Mouse (Mus musculus) hindbrain, embryonic 10.5 days (tissue): ENCODE measurements around the gene Prkn. TPM values are rescaled to one million over a fixed set of nuclear protein-coding genes. Genes with fewer than 3 reads are reported as not detected.

ENCODE experiments used
- DNase-seq: peaks from one replicate; pipeline ENCODE4 v3.0.0-alpha.2; 2017; ENCODE audit warnings: low spot score
- H3K27ac ChIP-seq: fragments of 300-500 bp; sonication (generic); 2 replicates; pipeline ENCODE4 v1.5.1; 2016; ENCODE audit warnings: mild to moderate bottlenecking, moderate library complexity
- H3K27me3 ChIP-seq: fragments of 300-500 bp; sonication (generic); 2 replicates; pipeline ENCODE4 v1.6.1; 2016; ENCODE audit warnings: mild to moderate bottlenecking; ENCODE audit not compliant: poor library complexity, insufficient read depth, severe bottlenecking
- H3K36me3 ChIP-seq: fragments of 300-500 bp; sonication (generic); 2 replicates; pipeline ENCODE4 v1.6.1; 2016; ENCODE audit warnings: mild to moderate bottlenecking, moderate library complexity
- H3K4me1 ChIP-seq: fragments of 300-500 bp; sonication (generic); replicated peaks from 2 replicates; pipeline ENCODE4 v1.6.1; 2016; ENCODE audit warnings: mild to moderate bottlenecking
- H3K4me3 ChIP-seq: fragments of 300-500 bp; sonication (generic); 2 replicates; pipeline ENCODE4 v1.5.1; 2016; ENCODE audit warnings: mild to moderate bottlenecking, moderate library complexity
- H3K9me3 ChIP-seq: fragments of 300-500 bp; sonication (generic); 2 replicates; pipeline ENCODE4 v1.6.1; 2016; ENCODE audit warnings: mild to moderate bottlenecking, moderate library complexity
- WGBS: fragments of 180-500 bp; shearing (Covaris S2); methylation state at CpG from one replicate; pipeline ENCODE4 v1.1.7; 2016; 5-methylcytosine and 5-hydroxymethylcytosine counted together
- polyA plus RNA-seq: library from polyadenylated mRNA; unstranded; fragments of >200 nt; fragmentation: Nextera tagmentation; extraction: Ambion mirVana; gene quantifications from 2 replicates; pipeline ENCODE4 v1.2.1, GENCODE M21; 2016

The Prkn gene
- polyA plus RNA-seq, 1 experiment from 2014 or later = 1.2 TPM

DNA sequence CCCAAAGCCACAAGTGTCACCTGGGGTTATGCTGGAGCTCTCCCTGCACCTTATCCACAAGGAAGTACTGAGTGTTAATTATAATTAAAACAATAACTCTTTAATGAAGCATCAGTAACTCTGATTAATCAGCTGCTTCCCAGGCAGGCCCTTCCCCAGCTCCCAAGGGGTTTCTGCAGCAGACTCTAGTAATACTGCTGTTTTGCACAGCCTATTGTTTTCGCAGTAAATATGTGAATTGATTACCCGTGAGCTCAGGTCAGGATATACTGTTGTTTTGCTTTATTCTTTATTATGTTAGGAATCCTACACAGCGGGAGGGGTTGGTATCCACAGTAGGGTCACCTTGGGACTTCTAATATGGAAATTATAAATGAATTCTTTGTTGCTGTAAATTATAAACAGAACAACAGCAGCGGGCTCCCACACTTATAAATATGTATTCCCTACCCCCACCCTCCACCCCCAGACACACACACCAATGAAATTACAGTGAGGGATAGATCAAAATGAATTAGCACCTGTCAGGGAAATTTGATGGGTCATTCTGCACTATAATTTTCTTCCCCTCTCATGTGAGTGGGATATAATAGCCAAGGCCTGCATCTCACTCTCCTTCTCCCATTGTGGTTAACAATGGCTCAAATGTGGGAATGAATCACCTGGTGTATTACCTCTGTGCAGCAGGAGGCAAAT, 701.9 kb downstream of the Prkn start:
- Histone ChIP-seq H3K27ac (no peak overlapping the region), H3K4me1 (peaks cover 5% of the 10 kb centered on the region; the same call in 1 of the 2 replicates), H3K9me3 (no peaks in the 10 kb centered on the region), H3K4me3 (no peak overlapping the region), H3K27me3 (no peaks in the 10 kb centered on the region), H3K36me3 (no peaks in the 10 kb centered on the region)
- 79% methylated on average over 4 of the region's 4 CpGs for WGBS
- DNase-seq = no peak

DNA sequence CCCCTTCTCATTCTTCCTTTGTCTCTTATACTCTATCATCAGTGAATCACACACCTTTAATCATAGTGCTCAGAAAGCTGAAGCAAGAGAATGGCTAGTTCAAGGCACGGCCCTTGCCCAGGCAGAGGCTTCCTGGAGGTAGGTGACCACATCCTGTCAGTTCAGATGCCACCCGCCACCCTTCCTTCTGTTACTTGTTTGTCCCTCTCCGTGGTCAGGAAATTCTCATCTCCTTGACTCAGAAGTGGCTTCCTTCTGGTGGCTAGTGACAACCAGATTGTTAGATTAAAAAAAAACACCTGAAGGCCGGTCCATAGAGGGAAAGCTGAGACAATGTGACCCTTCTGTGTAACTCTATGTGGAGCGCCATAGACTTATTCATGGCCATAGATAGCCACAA, 710.4 kb downstream of the Prkn start:
- H3K36me3 ChIP-seq = no peaks in the 10 kb centered on the region
- 85% methylated on average over 5 of the region's 5 CpGs for WGBS
- no peaks in the 10 kb centered on the region for H3K4me1 ChIP-seq
- no peak overlapping the region for H3K27ac ChIP-seq
- no peak for DNase-seq
- H3K4me3 ChIP-seq = no peak overlapping the region
- no peaks in the 10 kb centered on the region for H3K27me3 ChIP-seq
- H3K9me3 ChIP-seq = no peaks in the 10 kb centered on the region

DNA sequence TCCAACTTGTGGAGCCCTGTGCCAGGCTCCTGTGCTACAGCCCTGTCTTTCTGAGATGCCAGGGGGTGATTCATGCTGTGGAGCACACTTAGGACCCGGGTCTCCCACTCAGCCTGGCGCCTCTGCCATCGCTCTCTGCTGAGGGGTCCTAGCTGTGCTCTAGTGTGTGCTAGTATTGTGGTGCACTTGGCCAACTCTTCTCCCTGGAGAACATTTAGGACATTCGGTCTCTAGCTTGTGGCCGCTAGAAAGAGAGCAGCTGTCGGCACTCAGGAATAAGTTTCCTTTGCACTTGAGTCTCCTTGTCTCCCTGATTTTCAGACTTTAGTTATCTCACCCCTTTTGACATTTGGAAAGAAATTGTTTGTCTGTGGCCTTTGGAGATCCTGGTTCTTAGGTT, 725.5 kb downstream of the Prkn start:
- 91% methylated on average over 6 of the region's 6 CpGs for WGBS
- no peaks in the 10 kb centered on the region for H3K36me3 ChIP-seq
- no peak for DNase-seq
- H3K4me3 ChIP-seq = no peak overlapping the region
- no peaks in the 10 kb centered on the region for H3K9me3 ChIP-seq
- H3K4me1 ChIP-seq = no peaks in the 10 kb centered on the region
- H3K27ac ChIP-seq = no peak overlapping the region
- H3K27me3 ChIP-seq = no peaks in the 10 kb centered on the region

DNA sequence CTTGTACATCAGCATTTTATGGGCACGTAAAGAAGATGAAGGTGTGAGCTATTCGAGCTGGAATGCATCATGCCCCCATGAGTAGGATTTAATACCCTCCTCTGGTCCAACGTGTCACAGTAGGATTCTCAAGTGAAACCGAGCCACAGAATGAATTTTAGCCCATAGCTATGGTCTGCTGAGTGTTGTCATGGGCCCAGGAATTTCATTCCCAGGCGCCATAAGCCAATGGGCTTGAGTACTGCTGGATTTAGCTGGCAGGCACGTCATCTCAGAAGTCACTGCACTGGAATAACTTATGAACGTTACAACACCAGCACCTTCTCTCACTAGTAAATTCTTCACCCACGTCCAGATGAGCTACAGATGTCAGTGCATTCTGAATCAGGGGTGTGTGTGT, 730.2 kb downstream of the Prkn start:
- H3K27ac ChIP-seq = no peak overlapping the region
- no peaks in the 10 kb centered on the region for H3K4me1 ChIP-seq
- H3K27me3 ChIP-seq = no peaks in the 10 kb centered on the region
- H3K4me3 ChIP-seq = no peak overlapping the region
- no peaks in the 10 kb centered on the region for H3K9me3 ChIP-seq
- 78% methylated on average over 8 of the region's 8 CpGs for WGBS
- H3K36me3 ChIP-seq = no peaks in the 10 kb centered on the region
- DNase-seq = no peak

DNA sequence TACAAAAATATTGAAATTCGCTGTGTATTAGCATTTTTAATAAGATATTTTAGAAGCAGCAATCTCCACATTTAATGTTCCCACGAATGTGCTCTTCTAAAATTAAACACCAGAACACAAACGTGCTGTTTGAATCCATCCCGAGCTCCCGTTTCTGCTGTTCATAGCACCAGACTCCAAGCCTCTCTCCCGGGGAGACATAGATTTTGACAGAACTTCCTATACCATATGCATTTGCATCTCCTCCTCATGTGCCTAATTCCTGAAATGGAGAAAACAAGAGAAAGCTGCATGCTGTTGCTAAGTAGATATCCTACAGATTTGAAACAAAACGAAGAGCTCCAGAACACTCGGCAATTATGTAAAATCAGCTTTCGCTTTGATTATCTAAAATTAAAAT, 733.5 kb downstream of the Prkn start:
- no peak for DNase-seq
- no peak overlapping the region for H3K27ac ChIP-seq
- H3K36me3 ChIP-seq = no peaks in the 10 kb centered on the region
- H3K9me3 ChIP-seq = no peaks in the 10 kb centered on the region
- H3K4me3 ChIP-seq = no peak overlapping the region
- H3K4me1 ChIP-seq = no peaks in the 10 kb centered on the region
- WGBS = 94% methylated on average over 9 of the region's 9 CpGs
- H3K27me3 ChIP-seq = no peaks in the 10 kb centered on the region

DNA sequence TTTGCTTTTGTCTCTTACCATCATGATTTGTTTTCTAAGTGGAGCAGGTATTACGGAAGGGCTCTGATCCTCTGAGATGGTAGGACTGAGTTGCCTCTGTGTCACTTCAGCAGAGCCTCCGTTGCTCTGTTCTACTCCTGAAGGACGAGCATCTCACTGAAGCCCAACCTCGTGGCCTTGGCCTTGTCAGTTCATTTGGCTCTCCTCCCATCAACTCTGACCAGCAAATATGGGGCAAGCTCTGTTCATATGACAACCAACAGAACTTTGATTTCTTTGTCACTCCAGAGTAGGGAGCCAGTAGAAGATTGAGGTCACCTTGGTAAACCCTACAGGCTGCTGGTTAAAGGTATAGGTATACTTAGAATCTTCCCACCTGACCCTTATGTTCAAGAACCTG, 745.3 kb downstream of the Prkn start:
- WGBS = 89% methylated on average over 4 of the region's 4 CpGs
- no peak for DNase-seq
- Histone ChIP-seq H3K27ac (no peak overlapping the region), H3K4me1 (no peaks in the 10 kb centered on the region), H3K9me3 (no peaks in the 10 kb centered on the region), H3K36me3 (no peaks in the 10 kb centered on the region), H3K4me3 (no peak overlapping the region), H3K27me3 (no peaks in the 10 kb centered on the region)

DNA sequence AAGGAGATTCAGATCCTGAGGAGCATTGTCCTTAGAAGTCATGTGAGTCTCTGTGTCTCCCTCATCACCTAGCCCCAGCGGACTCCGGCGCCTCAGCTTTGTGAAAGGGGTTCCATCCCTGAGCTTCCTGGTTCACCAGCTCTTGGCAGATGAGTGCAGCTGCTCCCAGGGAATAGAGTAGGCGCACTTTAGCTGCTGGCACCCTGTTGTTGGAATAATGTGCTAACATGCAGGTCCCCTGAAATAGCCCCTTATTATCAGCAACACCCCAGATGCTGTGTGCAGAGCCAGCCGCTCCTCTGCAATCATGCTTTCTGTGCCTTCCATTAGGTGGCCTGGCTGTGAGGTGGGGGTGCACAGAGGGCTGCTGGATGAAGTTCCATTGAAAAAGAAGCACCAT, 767.7 kb downstream of the Prkn start:
- Histone ChIP-seq H3K9me3 (no peaks in the 10 kb centered on the region), H3K4me3 (no peak overlapping the region), H3K27me3 (0 out of 2 replicates have a peak, but pooled peaks cover 10% of the 10 kb centered on the region), H3K27ac (no peak overlapping the region), H3K4me1 (0 out of 2 replicates have a peak, but pooled peaks cover 6% of the 10 kb centered on the region), H3K36me3 (no peaks in the 10 kb centered on the region)
- no peak for DNase-seq
- 92% methylated on average over 5 of the region's 5 CpGs for WGBS

DNA sequence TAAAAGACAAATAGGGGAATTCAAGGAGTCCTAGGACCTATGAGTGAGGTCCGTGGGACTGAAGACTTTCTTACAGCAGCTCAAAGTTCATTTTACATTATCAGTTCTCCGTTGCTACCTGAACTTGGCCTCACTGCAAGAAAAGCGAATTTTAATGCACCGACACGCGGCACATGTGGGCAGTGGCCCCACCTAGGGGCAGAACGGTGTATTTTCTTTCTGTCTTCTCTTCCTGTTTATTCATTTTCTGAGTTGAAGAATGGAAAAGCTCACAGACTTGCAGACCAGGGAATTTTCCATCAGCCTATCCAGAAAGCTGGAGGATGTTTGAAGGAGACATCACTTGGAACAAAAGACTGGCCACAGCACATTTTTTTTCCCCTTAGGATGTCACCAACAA, 771.3 kb downstream of the Prkn start:
- 0 out of 2 replicates have a peak, but pooled peaks cover 10% of the 10 kb centered on the region for H3K27me3 ChIP-seq
- H3K4me1 ChIP-seq = 0 out of 2 replicates have a peak, but pooled peaks cover 10% of the 10 kb centered on the region
- DNase-seq = peak; percentile 62
- H3K27ac ChIP-seq = no peak overlapping the region
- 19% methylated on average over 7 of the region's 7 CpGs for WGBS
- H3K4me3 ChIP-seq = no peak overlapping the region
- no peaks in the 10 kb centered on the region for H3K9me3 ChIP-seq
- H3K36me3 ChIP-seq = no peaks in the 10 kb centered on the region

DNA sequence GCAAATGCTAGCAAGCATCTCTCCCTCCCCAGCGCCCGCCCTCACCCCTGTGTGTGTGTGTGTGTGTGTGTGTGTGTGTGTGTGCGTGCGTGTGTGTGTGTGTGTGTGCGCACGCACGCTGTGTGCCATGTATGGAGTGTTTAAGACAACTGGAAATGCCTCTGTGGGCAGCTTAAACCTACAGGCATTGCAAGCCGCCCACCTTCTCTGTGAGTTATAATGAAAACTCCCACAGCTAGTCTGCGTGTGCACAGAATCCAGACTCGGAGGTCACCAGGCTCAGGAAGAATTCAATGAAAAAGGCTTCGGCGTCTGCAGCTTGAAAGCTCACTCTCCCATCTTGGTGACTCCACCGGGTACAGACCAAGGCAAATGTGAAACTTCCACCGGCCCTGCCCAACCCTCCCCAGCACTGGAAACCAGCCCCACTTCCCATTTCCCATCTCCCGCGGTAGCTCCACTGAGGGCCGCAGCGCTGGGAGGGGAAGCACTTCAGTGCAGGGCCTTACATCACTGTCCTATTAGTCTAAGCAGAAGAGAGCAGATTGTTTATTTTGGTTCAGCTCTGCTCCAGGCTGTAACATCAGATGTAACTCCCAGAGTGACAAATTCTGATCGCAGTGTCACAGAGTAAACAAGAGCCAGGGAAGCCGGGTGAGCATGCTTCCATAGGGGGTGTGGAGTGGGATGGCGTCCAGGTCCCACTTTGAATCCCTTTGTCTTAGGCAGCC, 772.8 kb downstream of the Prkn start:
- H3K36me3 ChIP-seq = no peaks in the 10 kb centered on the region
- peak; percentile 9 for DNase-seq
- 63% methylated on average over 21 of the region's 21 CpGs for WGBS
- no peak overlapping the region for H3K4me3 ChIP-seq
- 0 out of 2 replicates have a peak, but pooled peaks cover 10% of the 10 kb centered on the region for H3K4me1 ChIP-seq
- H3K9me3 ChIP-seq = no peaks in the 10 kb centered on the region
- H3K27me3 ChIP-seq = 0 out of 2 replicates have a peak, but pooled peaks cover 10% of the 10 kb centered on the region
- no peak overlapping the region for H3K27ac ChIP-seq

DNA sequence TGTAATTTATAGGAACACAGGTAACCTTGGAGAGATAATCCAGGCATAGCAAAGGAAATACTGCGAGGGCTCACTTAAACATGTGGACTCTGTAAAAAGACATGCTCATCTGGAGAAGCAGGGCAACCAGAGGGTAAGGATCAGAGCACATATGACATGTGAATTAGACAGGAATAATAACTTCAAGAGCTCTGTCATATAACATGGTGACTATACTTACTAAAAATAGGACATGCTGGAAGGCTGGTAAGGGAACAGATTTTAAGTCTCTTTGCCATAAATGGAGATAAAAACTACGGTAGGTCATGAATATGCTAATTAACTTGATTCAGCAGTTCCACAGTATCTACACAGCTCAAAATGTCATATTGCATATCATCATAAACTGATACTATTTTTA, 777.4 kb downstream of the Prkn start:
- Histone ChIP-seq H3K27me3 (0 out of 2 replicates have a peak, but pooled peaks cover 1% of the 10 kb centered on the region), H3K4me3 (no peak overlapping the region), H3K36me3 (no peaks in the 10 kb centered on the region), H3K4me1 (0 out of 2 replicates have a peak, but pooled peaks cover 7% of the 10 kb centered on the region), H3K9me3 (no peaks in the 10 kb centered on the region), H3K27ac (no peak overlapping the region)
- WGBS = 85% methylated on average over 2 of the region's 2 CpGs
- DNase-seq = no peak

DNA sequence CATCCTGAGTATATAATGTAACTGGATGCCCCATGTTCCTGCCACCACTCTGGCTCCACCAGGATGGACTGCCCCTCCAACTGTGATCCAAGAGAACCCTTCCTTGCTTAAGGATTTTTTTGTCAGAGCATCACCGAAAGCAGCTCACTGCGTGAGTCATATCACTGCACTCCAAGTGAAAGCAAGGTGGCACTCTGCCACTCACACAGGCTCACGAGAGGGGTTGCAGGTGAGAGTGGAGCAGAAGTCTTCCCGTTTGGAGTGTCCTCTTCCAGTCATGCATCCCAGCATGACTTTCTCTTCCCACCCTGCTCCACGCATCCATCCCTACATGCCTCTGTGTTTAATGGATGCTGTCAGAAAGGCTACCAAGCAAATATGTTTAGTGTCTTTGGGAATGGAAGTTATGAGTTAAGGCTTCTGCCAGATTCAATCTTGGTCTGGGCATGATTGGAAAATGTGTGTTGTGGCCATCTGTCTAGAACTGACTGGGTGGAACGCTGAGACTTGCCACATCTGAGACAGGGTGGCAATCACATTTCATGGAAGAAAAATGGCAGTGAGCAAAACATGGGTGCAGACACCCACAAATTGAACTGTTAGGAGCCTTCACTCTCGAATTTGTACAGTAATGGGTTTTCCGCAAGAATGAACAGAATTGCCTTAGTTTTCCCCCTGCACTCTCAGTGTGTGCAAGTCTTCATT, 778.9 kb downstream of the Prkn start:
- 91% methylated on average over 8 of the region's 8 CpGs for WGBS
- H3K4me1 ChIP-seq = no peaks in the 10 kb centered on the region
- no peak for DNase-seq

DNA sequence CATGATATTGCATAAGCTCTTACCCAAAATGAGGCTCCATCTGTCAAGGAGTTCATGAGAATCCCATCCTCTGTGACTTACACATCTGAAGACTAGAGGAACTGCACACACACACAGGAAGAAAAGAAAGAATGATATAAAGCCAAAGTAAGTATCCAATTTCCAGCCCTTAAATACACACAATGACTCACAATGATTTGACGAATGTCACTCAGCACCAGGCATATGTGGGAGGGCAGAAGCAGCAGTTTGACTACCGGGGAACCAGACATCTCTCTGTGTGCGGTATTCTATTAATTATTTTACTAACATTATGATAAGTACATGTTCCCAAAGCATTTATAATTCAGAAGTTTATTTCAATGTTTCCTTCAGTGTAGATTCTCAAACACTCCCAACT, 780.6 kb downstream of the Prkn start:
- H3K4me3 ChIP-seq = no peak overlapping the region
- H3K27ac ChIP-seq = no peak overlapping the region
- H3K4me1 ChIP-seq = no peaks in the 10 kb centered on the region
- WGBS = 92% methylated on average over 3 of the region's 3 CpGs
- H3K9me3 ChIP-seq = no peaks in the 10 kb centered on the region
- H3K27me3 ChIP-seq = no peaks in the 10 kb centered on the region
- H3K36me3 ChIP-seq = no peaks in the 10 kb centered on the region
- DNase-seq = no peak

More for the DNA sequence above, 778.9 kb downstream of the Prkn start:
- H3K27me3 ChIP-seq = no peaks in the 10 kb centered on the region
- no peaks in the 10 kb centered on the region for H3K9me3 ChIP-seq
- no peak overlapping the region for H3K27ac ChIP-seq
- H3K4me3 ChIP-seq = no peak overlapping the region
- no peaks in the 10 kb centered on the region for H3K36me3 ChIP-seq

DNA sequence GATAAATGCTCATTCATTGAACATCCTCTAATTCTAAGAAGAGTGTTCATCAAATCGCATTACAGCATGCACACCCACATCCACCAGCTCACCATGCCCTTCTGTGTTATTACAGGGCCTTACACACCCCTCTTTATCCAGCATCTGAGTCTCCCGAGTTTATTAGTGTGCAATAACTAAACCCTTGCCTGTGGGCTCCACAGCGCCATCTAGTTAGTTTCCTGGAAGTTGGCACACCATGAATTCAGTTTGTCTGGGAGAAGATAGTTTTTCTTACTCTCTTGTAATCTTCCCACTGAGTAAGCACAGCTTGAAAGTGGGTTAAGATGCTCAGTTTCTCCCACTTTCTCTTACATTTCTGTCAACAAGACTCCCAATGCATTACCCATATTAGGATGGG, 781.3 kb downstream of the Prkn start:
- WGBS = 62% methylated on average over 3 of the region's 3 CpGs
- H3K4me3 ChIP-seq = no peak overlapping the region
- no peaks in the 10 kb centered on the region for H3K4me1 ChIP-seq
- no peaks in the 10 kb centered on the region for H3K27me3 ChIP-seq
- no peaks in the 10 kb centered on the region for H3K36me3 ChIP-seq
- no peak for DNase-seq
- H3K27ac ChIP-seq = no peak overlapping the region
- no peaks in the 10 kb centered on the region for H3K9me3 ChIP-seq
